Mouse (Mus musculus): ENCODE measurements around the gene Acta1.

Acta1 gene

DNA sequence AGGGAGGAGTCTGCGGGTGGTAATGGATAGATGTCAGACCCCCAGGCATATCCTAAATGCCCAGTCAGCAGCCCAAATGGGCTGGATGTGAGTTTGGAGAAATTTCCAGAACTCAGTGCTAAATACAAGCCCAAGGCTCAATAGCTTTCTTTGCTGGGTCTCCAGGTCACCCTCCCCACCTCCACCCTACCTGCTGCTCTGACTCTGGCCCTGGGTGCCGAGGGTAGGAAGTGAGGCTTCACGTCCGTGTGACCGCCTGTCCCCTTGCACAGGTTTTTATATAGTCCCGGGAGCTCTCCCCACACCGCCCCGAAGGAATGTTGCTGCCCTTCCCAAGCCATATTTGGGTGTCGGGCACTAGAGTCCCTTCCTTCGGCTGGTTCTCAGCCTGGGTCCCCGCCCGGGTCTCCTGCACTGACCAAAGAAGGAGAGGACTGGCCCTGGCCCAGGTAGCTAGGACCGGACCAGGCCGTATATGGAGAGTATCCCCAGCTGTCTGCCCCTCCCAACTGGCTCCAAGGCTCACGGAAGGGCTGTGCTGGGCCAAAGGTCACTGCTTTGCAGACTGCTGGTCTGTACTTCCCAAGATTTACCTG lies at the start of gene Acta1:
Gene Acta1 (minus strand): TSS at position 250 of the 596 bp plus-strand sequence.
- no peak for DNase-seq (ENCODE audit: low read depth, low spot score)

- DNase-seq (ENCODE audit: low read depth, low spot score): no peak
These were observed 34.5 kb upstream of the Acta1 start for GRCm38 (mm10) chr8:123929026-123929425.

DNA sequence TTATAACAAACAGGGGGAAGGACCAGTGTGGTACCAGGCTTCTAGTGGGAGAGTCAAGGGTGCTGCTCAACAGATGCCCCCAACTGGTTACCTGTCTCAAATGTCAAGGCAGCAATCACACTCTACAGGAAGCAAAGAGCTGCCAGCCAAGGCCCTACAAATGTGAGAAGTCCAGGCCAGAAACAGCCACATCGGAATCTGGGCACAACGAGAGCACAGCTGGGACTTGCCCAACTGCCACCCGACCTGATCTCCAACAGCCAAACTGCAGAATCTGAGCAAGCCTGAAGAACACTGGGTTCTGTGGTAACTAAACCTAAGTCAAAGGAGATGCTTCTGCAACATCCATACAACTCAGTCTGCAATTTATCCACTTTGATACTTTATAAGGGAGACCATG lies 31.1 kb upstream of the Acta1 start:
- no peak for DNase-seq (ENCODE audit: low read depth, low spot score)

- peak; percentile 67 for DNase-seq (ENCODE audit: low read depth, low spot score)
These were observed 30.2 kb upstream of the Acta1 start for GRCm38 (mm10) chr8:123924719-123925118.

DNA sequence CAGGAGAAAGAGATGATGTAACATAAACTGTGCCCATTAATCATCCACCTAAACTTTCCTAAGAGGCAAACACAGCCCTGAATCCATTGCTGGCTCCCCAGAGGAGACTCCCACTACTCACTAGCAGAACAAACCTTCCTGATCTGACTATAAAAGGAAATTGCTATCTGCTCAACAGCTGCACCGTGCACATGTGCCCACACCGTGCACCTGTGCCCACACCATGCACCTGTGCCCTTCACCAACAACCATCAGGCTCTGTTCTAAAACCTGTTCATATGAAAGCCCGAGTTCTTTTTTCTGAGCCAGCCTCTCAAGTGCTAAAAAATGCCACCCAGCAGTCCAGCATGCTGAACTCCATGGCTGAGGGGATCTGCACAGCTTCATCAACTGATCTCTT lies 20.1 kb upstream of the Acta1 start:
- DNase-seq (ENCODE audit: low read depth, low spot score): no peak

- no peak for DNase-seq (ENCODE audit: low read depth, low spot score)
These were observed 17.7 kb upstream of the Acta1 start for GRCm38 (mm10) chr8:123912265-123912664.

- no peak for DNase-seq (ENCODE audit: low read depth, low spot score)
These were observed 13.1 kb upstream of the Acta1 start for GRCm38 (mm10) chr8:123907604-123908003.

DNA sequence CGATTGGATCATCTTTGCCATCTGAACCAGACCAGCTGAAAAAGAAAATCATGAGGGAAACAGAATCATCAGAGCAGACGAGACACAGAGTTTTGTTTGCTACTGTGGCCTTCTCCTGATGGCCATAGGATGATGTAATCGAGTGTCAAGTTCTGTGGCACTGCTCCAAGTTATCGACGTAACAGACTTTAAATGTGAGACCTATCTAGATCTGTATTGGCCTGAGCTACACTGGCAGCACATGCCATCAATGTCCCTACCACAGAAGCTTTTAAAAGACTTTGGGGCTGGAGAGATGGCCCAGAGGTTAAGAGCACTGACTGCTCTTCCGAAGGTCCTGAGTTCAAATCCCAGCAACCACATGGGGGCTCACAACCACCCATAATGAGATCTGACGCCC lies 8.1 kb upstream of the Acta1 start:
- no peak for DNase-seq (ENCODE audit: low read depth, low spot score)

GRCm38 (mm10) chr8:123899366-123899765 lies 4.8 kb upstream of the Acta1 start:
- DNase-seq (ENCODE audit: low read depth, low spot score): no peak

- DNase-seq (ENCODE audit: low read depth, low spot score): no peak
These were observed 4.0 kb upstream of the Acta1 start for GRCm38 (mm10) chr8:123898576-123898975.

DNA sequence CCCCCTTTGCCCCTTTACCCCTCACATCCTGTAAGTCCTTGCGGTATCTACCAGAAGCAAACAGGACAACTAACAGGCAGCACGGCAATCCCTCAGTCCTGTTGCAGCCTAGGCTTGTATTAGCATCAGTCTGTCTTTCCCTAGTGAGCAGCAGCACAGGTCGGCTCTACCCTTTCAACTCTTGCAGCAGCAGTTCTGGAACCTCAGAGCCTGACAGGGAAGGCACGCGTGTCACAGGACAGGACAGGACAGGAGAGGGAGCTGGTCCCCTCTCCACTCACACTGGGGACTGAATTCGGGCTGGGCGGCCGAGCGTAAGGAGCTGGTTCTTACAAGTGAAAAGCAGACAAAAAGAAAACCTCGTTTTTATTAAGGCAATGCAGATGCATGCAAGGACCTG lies 2.2 kb upstream of the Acta1 start:
- no peak for DNase-seq (ENCODE audit: low read depth, low spot score)

DNA sequence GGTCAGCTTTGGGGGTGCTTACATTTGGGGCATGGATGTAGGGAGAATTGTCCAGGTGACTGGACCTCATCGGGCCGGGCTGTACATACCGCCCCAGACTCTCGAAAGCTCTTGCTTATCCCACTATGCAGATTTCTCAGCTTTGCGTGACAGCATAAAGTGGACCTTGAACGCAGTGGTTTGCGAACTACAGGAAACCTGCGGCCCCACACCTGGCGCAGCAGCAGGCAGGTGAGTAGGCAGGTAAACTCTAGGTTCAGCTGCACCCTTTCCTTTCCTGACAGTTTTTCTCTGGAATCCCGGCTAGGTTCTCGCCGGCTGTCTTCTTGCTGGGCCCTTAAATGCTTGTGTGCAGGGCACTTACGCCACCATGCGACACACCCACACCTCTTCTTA lies 1.8 kb upstream of the Acta1 start:
- no peak for DNase-seq (ENCODE audit: low read depth, low spot score)

GRCm38 (mm10) chr8:123895680-123896365 lies 1.3 kb upstream of the Acta1 start:
- no peak for DNase-seq (ENCODE audit: low read depth, low spot score)

- DNase-seq (ENCODE audit: low read depth, low spot score): no peak
These were observed 679 bp upstream of the Acta1 start for GRCm38 (mm10) chr8:123895230-123895629.

- DNase-seq (ENCODE audit: low read depth, low spot score): no peak
These were observed 1.1 kb downstream of the Acta1 start for GRCm38 (mm10) chr8:123893413-123893812.

- no peak for DNase-seq (ENCODE audit: low read depth, low spot score)
These were observed 1.9 kb downstream of the Acta1 start for GRCm38 (mm10) chr8:123892586-123893155.

GRCm38 (mm10) chr8:123891883-123892585 lies 2.5 kb downstream of the Acta1 start:
- DNase-seq (ENCODE audit: low read depth, low spot score): no peak

- no peak for DNase-seq (ENCODE audit: low read depth, low spot score)
These were observed 3.3 kb downstream of the Acta1 start for GRCm38 (mm10) chr8:123891271-123891670.

- no peak for DNase-seq (ENCODE audit: low read depth, low spot score)
These were observed 4.8 kb downstream of the Acta1 start for GRCm38 (mm10) chr8:123889797-123890196.

GRCm38 (mm10) chr8:123887956-123888355 lies 6.6 kb downstream of the Acta1 start:
- no peak for DNase-seq (ENCODE audit: low read depth, low spot score)

GRCm38 (mm10) chr8:123887163-123887562 lies 7.4 kb downstream of the Acta1 start:
- DNase-seq (ENCODE audit: low read depth, low spot score): no peak

DNA sequence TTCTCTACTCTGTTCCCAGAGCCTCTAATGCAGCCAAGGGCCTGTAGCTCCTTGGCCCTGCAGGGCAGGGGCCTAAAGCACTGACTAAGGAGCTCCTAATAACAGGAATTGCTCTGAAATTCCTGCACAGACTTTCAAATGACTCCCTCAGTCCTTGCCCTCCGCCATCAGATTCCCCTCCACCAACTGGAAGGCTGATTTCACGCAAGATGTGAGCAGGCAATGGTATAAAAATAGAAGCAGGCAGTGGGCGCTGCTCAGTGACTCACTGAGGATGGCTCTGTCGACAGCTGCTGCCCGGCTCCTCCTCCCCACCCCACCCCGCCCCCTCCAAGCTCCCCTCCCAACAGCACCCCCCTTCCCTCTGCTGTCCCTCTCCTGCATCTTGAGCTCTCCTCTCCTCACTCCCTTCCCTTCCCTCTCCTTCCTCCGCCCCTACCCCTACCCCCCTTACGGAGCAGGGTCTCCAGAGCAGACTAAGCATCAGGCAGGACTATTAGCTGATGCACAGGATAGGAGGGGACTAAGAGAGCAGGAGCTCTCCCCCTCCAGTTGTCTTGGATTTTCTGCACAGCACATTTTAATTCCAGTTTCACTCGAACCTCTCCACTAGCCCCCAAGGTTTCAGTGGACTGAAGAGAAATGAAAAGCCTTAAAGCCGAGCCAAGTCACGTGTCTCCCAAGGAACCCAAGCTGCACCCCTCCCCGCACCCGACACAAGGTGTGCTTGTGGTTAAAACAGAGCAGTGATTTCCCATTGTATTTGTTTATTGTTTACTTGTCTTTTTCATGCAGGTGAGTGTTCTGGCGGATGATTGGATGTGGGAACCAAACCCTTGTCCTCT lies 9.6 kb downstream of the Acta1 start:
- no peak for DNase-seq (ENCODE audit: low read depth, low spot score)

All from retina, adult 2 months (tissue).